Comparison of ENCODE assay signal across 16 mouse cellular contexts in the genomic region with DNA sequence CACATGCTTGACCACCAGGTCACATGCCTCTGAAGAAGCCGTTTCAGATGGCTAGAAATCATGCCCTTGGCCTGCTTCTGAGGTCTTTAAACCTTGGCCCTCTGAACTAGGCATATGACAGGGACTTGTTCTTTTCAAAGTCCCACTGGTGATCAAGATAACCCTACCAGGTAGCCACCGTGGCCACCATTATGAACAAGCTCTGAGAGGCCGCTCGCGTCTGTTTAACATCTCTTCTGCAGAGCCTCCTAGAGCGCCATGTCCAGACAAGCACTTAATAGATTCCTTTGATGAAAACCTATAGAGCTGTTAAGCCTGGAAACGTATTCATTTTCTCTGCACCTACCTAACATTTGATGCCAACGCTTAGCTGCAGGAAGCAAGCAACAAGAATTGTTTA.
"Had no signal": no experiment of that assay in that cellular context is flagged by ENCODE, and none has a peak within 500 bp of the region (broad histone marks: within the 10 kb centered on the region; RNA-seq: fewer than 3 reads in every experiment).

No protein-coding gene starts in this region.

- H3K36me3 ChIP-seq: limb, embryonic 12.5 days; limb, embryonic 15.5 days; midbrain, embryonic 12.5 days; neural tube, embryonic 13.5 days; stomach, embryonic 15.5 days had no signal

- ATAC-seq: liver, postnatal 0 days; lung, postnatal 0 days had no signal

- H3K27me3 ChIP-seq: limb, embryonic 12.5 days; limb, embryonic 15.5 days; midbrain, embryonic 12.5 days; neural tube, embryonic 13.5 days; stomach, embryonic 15.5 days had no signal

- H3K9me3 ChIP-seq: limb, embryonic 12.5 days; limb, embryonic 15.5 days; midbrain, embryonic 12.5 days; neural tube, embryonic 13.5 days; stomach, embryonic 15.5 days had no signal

- DNase-seq: kidney, adult 9 months; liver, postnatal 0 days; retina, postnatal 1 day; spleen, adult 18-20 months; thymus, postnatal 36 days had no signal

- H3K4me1 ChIP-seq: limb, embryonic 12.5 days; limb, embryonic 15.5 days; midbrain, embryonic 12.5 days; neural tube, embryonic 13.5 days; stomach, embryonic 15.5 days had no signal

- H3K4me2 ChIP-seq: limb, embryonic 12.5 days; limb, embryonic 15.5 days; liver, embryonic 11.5 days; lung, embryonic 14.5 days; midbrain, embryonic 12.5 days; neural tube, embryonic 13.5 days; stomach, embryonic 15.5 days had no signal

- H3K9ac ChIP-seq: limb, embryonic 12.5 days; limb, embryonic 15.5 days; liver, embryonic 14.5 days; liver, postnatal 0 days; lung, embryonic 14.5 days; midbrain, embryonic 12.5 days; neural tube, embryonic 13.5 days; stomach, embryonic 15.5 days had no signal

- H3K27ac ChIP-seq: limb, embryonic 12.5 days; limb, embryonic 15.5 days; liver, embryonic 14.5 days; macrophage; midbrain, embryonic 12.5 days; neural tube, embryonic 13.5 days; stomach, embryonic 15.5 days had no signal

- H3K4me3 ChIP-seq: limb, embryonic 12.5 days; limb, embryonic 15.5 days; midbrain, embryonic 12.5 days; myocyte; neural tube, embryonic 13.5 days; stomach, embryonic 15.5 days had no signal
